Mouse (Mus musculus) midbrain, embryonic 10.5 days (tissue): ENCODE measurements around the gene Mc1r. TPM values are rescaled to one million over a fixed set of nuclear protein-coding genes. Genes with fewer than 3 reads are reported as not detected.
"Not testable (repeated sequence)": the region's sequence is repeated elsewhere in the genome, so short reads cannot be mapped to it uniquely, and the experiment has no call there.

Experiments
- DNase-seq: peaks from one replicate; pipeline ENCODE4 v3.0.0-alpha.2; 2017; ENCODE audit warnings: low spot score
- H3K27ac ChIP-seq: fragments of 300-500 bp; sonication (generic); replicated peaks from 2 replicates; pipeline ENCODE4 v1.5.1; 2016; ENCODE audit warnings: mild to moderate bottlenecking
- H3K27me3 ChIP-seq: fragments of 300-500 bp; sonication (generic); 2 replicates; pipeline ENCODE4 v1.6.1; 2016; ENCODE audit warnings: low read depth, mild to moderate bottlenecking; ENCODE audit not compliant: poor library complexity, severe bottlenecking
- H3K36me3 ChIP-seq: fragments of 300-500 bp; sonication (generic); 2 replicates; pipeline ENCODE4 v1.6.1; 2016; ENCODE audit warnings: mild to moderate bottlenecking, moderate library complexity
- H3K4me1 ChIP-seq: fragments of 300-500 bp; sonication (generic); 2 replicates; pipeline ENCODE4 v1.6.1; 2016
- H3K4me3 ChIP-seq: fragments of 300-500 bp; sonication (generic); 2 replicates; pipeline ENCODE4 v1.5.1; 2016; ENCODE audit warnings: mild to moderate bottlenecking, moderate library complexity
- H3K9me3 ChIP-seq: fragments of 300-500 bp; sonication (generic); replicated peaks from 2 replicates; pipeline ENCODE4 v1.6.1; 2016; ENCODE audit warnings: mild to moderate bottlenecking
- WGBS: fragments of 180-500 bp; shearing (Covaris S2); methylation state at CpG from one replicate; pipeline ENCODE4 v1.1.7; 2016; 5-methylcytosine and 5-hydroxymethylcytosine counted together
- polyA plus RNA-seq: library from polyadenylated mRNA; unstranded; fragments of >200 nt; fragmentation: Nextera tagmentation; extraction: Ambion mirVana; gene quantifications from 2 replicates; pipeline ENCODE4 v1.2.1, GENCODE M21; 2016

The Mc1r gene
- polyA plus RNA-seq, 1 experiment from 2014 or later = 0.06 TPM

- not testable (repeated sequence) for H3K9me3 ChIP-seq, DNase-seq, H3K27ac ChIP-seq
- WGBS = 82% methylated on average over 5 of the region's 5 CpGs
- H3K4me3 ChIP-seq = peak overlapping the region; percentile 73; the same call in 1 of the 2 replicates
- H3K36me3 ChIP-seq = peaks cover 36% of the 10 kb centered on the region
- H3K4me1 ChIP-seq = peaks cover 52% of the 10 kb centered on the region
- H3K27me3 ChIP-seq = peaks cover 41% of the 10 kb centered on the region
Measured at GRCm38 (mm10) chr8:123414997-123415696, 8.2 kb downstream of the Mc1r start.

GRCm38 (mm10) chr8:123415967-123416943 is 9.3 kb downstream of the Mc1r start:
- H3K27ac ChIP-seq = no peak overlapping the region
- no peaks in the 10 kb centered on the region for H3K9me3 ChIP-seq
- DNase-seq = no peak
- 85% methylated on average over 8 of the region's 8 CpGs for WGBS
- peaks cover 41% of the 10 kb centered on the region for H3K4me1 ChIP-seq
- peaks cover 30% of the 10 kb centered on the region for H3K27me3 ChIP-seq
- peak overlapping the region; percentile 23; the same call in 1 of the 2 replicates for H3K4me3 ChIP-seq
- H3K36me3 ChIP-seq = peaks cover 47% of the 10 kb centered on the region

GRCm38 (mm10) chr8:123416944-123417555 is 10.1 kb downstream of the Mc1r start:
- WGBS = 83% methylated on average over 8 of the region's 8 CpGs
- peaks cover 22% of the 10 kb centered on the region for H3K27me3 ChIP-seq
- H3K4me1 ChIP-seq = peaks cover 34% of the 10 kb centered on the region
- H3K4me3 ChIP-seq = peak overlapping the region; percentile 23; the same call in 1 of the 2 replicates
- no peak for DNase-seq
- H3K27ac ChIP-seq = no peak overlapping the region
- H3K36me3 ChIP-seq = peaks cover 52% of the 10 kb centered on the region
- H3K9me3 ChIP-seq = no peaks in the 10 kb centered on the region

- Histone ChIP-seq H3K27ac (no peak overlapping the region), H3K9me3 (no peaks in the 10 kb centered on the region), H3K4me3 (no peak overlapping the region), H3K4me1 (peaks cover 17% of the 10 kb centered on the region), H3K36me3 (peaks cover 52% of the 10 kb centered on the region), H3K27me3 (no peaks in the 10 kb centered on the region)
- no peak for DNase-seq
- 88% methylated on average over 4 of the region's 4 CpGs for WGBS
Measured at GRCm38 (mm10) chr8:123419711-123420110, 12.8 kb downstream of the Mc1r start.

- Histone ChIP-seq H3K27me3 (no peaks in the 10 kb centered on the region), H3K36me3 (peaks cover 52% of the 10 kb centered on the region), H3K9me3 (no peaks in the 10 kb centered on the region), H3K27ac (no peak overlapping the region), H3K4me3 (no peak overlapping the region), H3K4me1 (peaks cover 17% of the 10 kb centered on the region)
- no peak for DNase-seq
- 94% methylated on average over 34 of the region's 34 CpGs for WGBS
Measured at GRCm38 (mm10) chr8:123420525-123421281, 13.8 kb downstream of the Mc1r start.

- Histone ChIP-seq H3K4me3 (no peak overlapping the region), H3K27me3 (no peaks in the 10 kb centered on the region), H3K36me3 (peaks cover 52% of the 10 kb centered on the region), H3K9me3 (peaks cover 2% of the 10 kb centered on the region; the same call in 1 of the 2 replicates), H3K4me1 (peaks cover 17% of the 10 kb centered on the region), H3K27ac (no peak overlapping the region)
- no peak for DNase-seq
- WGBS = 92% methylated on average over 19 of the region's 19 CpGs
Measured at GRCm38 (mm10) chr8:123421325-123421724, 14.4 kb downstream of the Mc1r start.

- Histone ChIP-seq H3K9me3 (peaks cover 11% of the 10 kb centered on the region), H3K27ac (no peak overlapping the region), H3K27me3 (no peaks in the 10 kb centered on the region), H3K4me3 (peak overlapping the region; percentile 35; the same call in 1 of the 2 replicates), H3K36me3 (peaks cover 44% of the 10 kb centered on the region), H3K4me1 (peaks cover 8% of the 10 kb centered on the region)
- DNase-seq = peak; percentile 68
- 22% methylated on average over 17 of the region's 17 CpGs for WGBS
Measured at GRCm38 (mm10) chr8:123422056-123422780, 15.3 kb downstream of the Mc1r start.

- Histone ChIP-seq H3K4me1 (peaks cover 6% of the 10 kb centered on the region; the same call in 1 of the 2 replicates), H3K4me3 (0 out of 2 replicates have a peak overlapping the region, but pooled peaks have one; percentile 35), H3K27me3 (no peaks in the 10 kb centered on the region), H3K36me3 (peaks cover 39% of the 10 kb centered on the region), H3K9me3 (peaks cover 16% of the 10 kb centered on the region), H3K27ac (no peak overlapping the region)
- DNase-seq = no peak
- 23% methylated on average over 3 of the region's 3 CpGs for WGBS
Measured at GRCm38 (mm10) chr8:123422781-123423159, 15.9 kb downstream of the Mc1r start.

- Histone ChIP-seq H3K4me1 (peaks cover 6% of the 10 kb centered on the region; the same call in 1 of the 2 replicates), H3K27ac (no peak within 1 kb of the TSS), H3K36me3 (peaks cover 32% of the 10 kb centered on the region), H3K4me3 (peak within 1 kb of the TSS; percentile 35; the same call in 1 of the 2 replicates), H3K27me3 (no peaks in the 10 kb centered on the region), H3K9me3 (peaks cover 23% of the 10 kb centered on the region)
- 80% methylated on average over 7 of the region's 7 CpGs for WGBS
- DNase-seq = no peak
Measured at GRCm38 (mm10) chr8:123423441-123423840, 16.5 kb downstream of the Mc1r start, which contains the start of gene Def8. Gene Def8, plus strand, starts transcription at chr8:123423527.

- Histone ChIP-seq H3K4me3 (no peak overlapping the region), H3K27ac (no peak overlapping the region), H3K36me3 (no peaks in the 10 kb centered on the region), H3K4me1 (peaks cover 6% of the 10 kb centered on the region; the same call in 1 of the 2 replicates), H3K9me3 (peaks cover 55% of the 10 kb centered on the region), H3K27me3 (no peaks in the 10 kb centered on the region)
- 97% methylated on average over 27 of the region's 27 CpGs for WGBS
- DNase-seq = no peak
Measured at GRCm38 (mm10) chr8:123426511-123427509, 19.9 kb downstream of the Mc1r start.
